Mouse (Mus musculus) kidney, adult 9 months (tissue): ENCODE measurements at regions not wholly inside any gene's neighbourhood (a gene's known extent, or its start where the extent isn't known, plus 50 kb on each side); places are given as distances from the start of the nearest gene placed in this dataset.
"Not testable (repeated sequence)": the region's sequence is repeated elsewhere in the genome, so short reads cannot be mapped to it uniquely, and the experiment has no call there.

ENCODE experiments used
- DNase-seq: peaks from one replicate; pipeline ENCODE4 v3.0.0; 2022

DNA sequence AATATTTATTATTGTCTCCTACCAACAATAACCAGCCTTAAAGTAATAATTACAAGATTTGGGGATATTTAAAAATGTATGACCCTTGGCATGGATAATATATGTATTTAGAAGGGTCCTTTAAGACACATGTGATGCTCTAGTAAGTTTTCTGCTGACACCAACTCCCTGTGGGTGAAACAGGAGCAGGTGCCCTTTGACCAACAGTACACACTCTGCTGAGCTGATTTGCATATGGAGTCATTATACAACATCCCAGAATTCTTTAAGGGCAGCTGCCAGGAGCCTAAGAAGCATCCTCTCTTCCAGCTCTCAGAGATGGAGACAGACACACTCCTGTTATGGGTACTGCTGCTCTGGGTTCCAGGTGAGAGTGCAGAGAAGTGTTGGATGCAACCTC lies 274.1 kb downstream of the Rpia start:
- peak; percentile 31 for DNase-seq

GRCm38 (mm10) chr6:70468623-70469479 lies 323.2 kb downstream of the Rpia start:
- peak; percentile 2 for DNase-seq

- DNase-seq = no peak
Measured at GRCm38 (mm10) chr6:70457279-70457678, 334.8 kb downstream of the Rpia start.

- DNase-seq = not testable (repeated sequence)
Measured at GRCm38 (mm10) chr6:70434739-70435138, 357.3 kb downstream of the Rpia start.

DNA sequence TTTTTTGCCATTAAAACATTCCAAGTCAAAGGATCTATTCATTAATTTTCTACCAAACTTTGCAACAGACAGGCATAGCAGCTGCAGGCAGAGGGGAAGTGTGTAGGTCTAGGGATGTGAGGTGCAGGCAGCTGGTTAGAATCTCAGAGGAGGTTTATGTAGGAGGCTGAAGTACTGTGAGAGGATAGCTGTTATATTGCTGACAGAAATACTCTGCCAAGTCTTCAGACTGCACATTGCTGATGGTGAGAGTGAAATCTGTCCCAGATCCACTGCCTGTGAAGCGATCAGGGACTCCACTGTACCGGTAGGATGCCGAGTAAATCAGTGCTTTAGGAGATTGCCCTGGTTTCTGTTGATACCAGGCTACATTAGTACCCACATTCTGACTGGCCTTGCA lies 385.7 kb downstream of the Rpia start:
- DNase-seq = not testable (repeated sequence)

- DNase-seq = not testable (repeated sequence)
Measured at GRCm38 (mm10) chr6:70389850-70390249, 402.2 kb downstream of the Rpia start.

DNA sequence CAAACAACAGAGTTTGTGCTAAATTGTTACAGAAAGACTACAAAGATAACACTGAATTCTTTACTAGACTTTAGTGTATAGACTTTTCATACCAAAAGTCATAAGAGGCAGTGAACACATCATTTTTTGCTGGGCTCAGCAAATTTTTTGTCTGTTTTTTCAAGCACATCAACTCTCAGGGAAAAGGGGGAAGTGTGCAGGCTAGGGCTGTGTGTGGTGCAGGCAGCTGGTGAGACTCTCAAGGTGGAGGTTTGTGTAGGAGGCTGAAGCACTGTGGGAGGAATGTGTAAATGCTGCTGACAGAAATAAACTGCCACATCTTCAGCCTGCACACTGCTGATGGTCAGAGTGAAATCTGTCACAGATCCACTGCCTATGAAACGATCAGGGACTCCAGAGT lies 405.6 kb downstream of the Rpia start:
- not testable (repeated sequence) for DNase-seq

DNA sequence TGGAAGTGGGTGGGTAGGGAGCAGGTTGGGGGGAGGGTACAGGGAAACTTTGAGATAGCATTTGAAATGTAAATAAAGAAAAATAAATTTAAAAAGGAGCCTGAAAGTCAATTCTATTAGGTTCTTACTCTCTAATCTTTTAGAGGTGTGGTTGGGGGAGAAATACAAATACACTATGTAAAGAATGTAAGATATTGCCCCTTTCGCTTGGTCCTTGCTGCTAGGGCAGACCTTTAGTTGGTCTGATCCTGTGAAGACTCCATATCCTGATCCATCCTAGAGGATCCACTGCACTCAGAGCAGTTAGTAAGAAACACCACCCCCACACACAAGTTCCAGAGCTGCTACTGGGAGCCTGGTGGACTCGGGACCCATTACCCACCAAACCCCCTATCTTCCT lies 412.7 kb downstream of the Rpia start:
- not testable (repeated sequence) for DNase-seq

DNA sequence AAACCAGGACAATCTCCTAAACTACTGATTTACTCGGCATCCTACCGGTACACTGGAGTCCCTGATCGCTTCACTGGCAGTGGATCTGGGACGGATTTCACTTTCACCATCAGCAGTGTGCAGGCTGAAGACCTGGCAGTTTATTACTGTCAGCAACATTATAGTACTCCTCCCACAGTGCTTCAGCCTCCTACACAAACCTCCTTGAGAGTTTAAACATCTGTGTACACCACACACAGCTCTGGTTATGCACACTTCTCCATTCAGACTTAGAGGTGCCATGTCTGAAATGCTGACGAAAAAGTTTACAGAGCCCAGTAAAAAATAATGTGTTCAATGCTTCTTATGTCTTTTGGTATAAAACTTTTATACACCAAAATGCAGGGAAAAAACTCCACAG lies 420.2 kb downstream of the Rpia start:
- DNase-seq = not testable (repeated sequence)

- no peak for DNase-seq
Measured at GRCm38 (mm10) chr6:70356303-70356702, 435.7 kb downstream of the Rpia start.

- DNase-seq = peak; percentile 3
Measured at GRCm38 (mm10) chr6:70342147-70342546, 449.9 kb downstream of the Rpia start.

- DNase-seq = not testable (repeated sequence)
Measured at GRCm38 (mm10) chr6:70340691-70341090, 451.3 kb downstream of the Rpia start.

- DNase-seq = no peak
Measured at GRCm38 (mm10) chr6:70315318-70315717, 476.7 kb downstream of the Rpia start.

- DNase-seq = not testable (repeated sequence)
Measured at GRCm38 (mm10) chr6:70314667-70315066, 477.4 kb downstream of the Rpia start.

- not testable (repeated sequence) for DNase-seq
Measured at GRCm38 (mm10) chr6:70301100-70301499, 490.9 kb downstream of the Rpia start.

GRCm38 (mm10) chr6:70260227-70260626 lies 531.8 kb downstream of the Rpia start:
- not testable (repeated sequence) for DNase-seq

- DNase-seq = not testable (repeated sequence)
Measured at GRCm38 (mm10) chr6:70240167-70240566, 551.9 kb downstream of the Rpia start.

- DNase-seq = no peak
Measured at GRCm38 (mm10) chr6:70227166-70227565, 564.9 kb downstream of the Rpia start.

GRCm38 (mm10) chr6:70216632-70217031 lies 575.4 kb downstream of the Rpia start:
- not testable (repeated sequence) for DNase-seq

- DNase-seq = not testable (repeated sequence)
Measured at GRCm38 (mm10) chr6:70215781-70216180, 576.3 kb downstream of the Rpia start.
